Mouse (Mus musculus): ENCODE results near the gene Mok. TPM values are rescaled to one million over a fixed set of nuclear protein-coding genes. Genes with fewer than 3 reads are reported as not detected.
"Not testable (repeated sequence)": the region's sequence is repeated elsewhere in the genome, so short reads cannot be mapped to it uniquely, and the experiment has no call there.

Gene Mok
- polyA plus RNA-seq, 1 experiment from 2014 or later = 11.4 TPM

GRCm38 (mm10) chr12:110861256-110861655, 20.5 kb upstream of the Mok start:
- H3K4me3 ChIP-seq (replicated peaks) = no peak overlapping the region
- H3K9ac ChIP-seq = no peak overlapping the region
- 61% methylated on average over 7 of the region's 7 CpGs for WGBS
- no peak overlapping the region for H3K27ac ChIP-seq
- no peak overlapping the region for H3K4me2 ChIP-seq
- no peaks in the 10 kb centered on the region for H3K27me3 ChIP-seq
- no peak for ATAC-seq (ENCODE audit: low FRiP score)
- H3K4me1 ChIP-seq = peaks cover 16% of the 10 kb centered on the region
- peaks cover 17% of the 10 kb centered on the region; the same call in 1 of the 2 replicates for H3K36me3 ChIP-seq (replicated peaks)
- no peaks in the 10 kb centered on the region for H3K9me3 ChIP-seq

GRCm38 (mm10) chr12:110860293-110860692, 19.6 kb upstream of the Mok start:
- H3K27me3 ChIP-seq = no peaks in the 10 kb centered on the region
- H3K36me3 ChIP-seq (replicated peaks) = peaks cover 20% of the 10 kb centered on the region
- no peak overlapping the region for H3K4me3 ChIP-seq (replicated peaks)
- no peaks in the 10 kb centered on the region for H3K9me3 ChIP-seq
- no peak for ATAC-seq (ENCODE audit: low FRiP score)
- H3K27ac ChIP-seq = no peak overlapping the region
- no peak overlapping the region for H3K4me2 ChIP-seq
- H3K9ac ChIP-seq = no peak overlapping the region
- peaks cover 14% of the 10 kb centered on the region for H3K4me1 ChIP-seq

- H3K4me1 ChIP-seq = peaks cover 11% of the 10 kb centered on the region
- WGBS = 97% methylated on average over 15 of the region's 15 CpGs
- peaks cover 21% of the 10 kb centered on the region for H3K36me3 ChIP-seq (replicated peaks)
- not testable (repeated sequence) for H3K27me3 ChIP-seq; H3K4me2 ChIP-seq; H3K4me3 ChIP-seq (replicated peaks); H3K9me3 ChIP-seq; ATAC-seq (ENCODE audit: low FRiP score); H3K27ac ChIP-seq; H3K9ac ChIP-seq
Measured at GRCm38 (mm10) chr12:110858681-110859080, 17.9 kb upstream of the Mok start.

DNA sequence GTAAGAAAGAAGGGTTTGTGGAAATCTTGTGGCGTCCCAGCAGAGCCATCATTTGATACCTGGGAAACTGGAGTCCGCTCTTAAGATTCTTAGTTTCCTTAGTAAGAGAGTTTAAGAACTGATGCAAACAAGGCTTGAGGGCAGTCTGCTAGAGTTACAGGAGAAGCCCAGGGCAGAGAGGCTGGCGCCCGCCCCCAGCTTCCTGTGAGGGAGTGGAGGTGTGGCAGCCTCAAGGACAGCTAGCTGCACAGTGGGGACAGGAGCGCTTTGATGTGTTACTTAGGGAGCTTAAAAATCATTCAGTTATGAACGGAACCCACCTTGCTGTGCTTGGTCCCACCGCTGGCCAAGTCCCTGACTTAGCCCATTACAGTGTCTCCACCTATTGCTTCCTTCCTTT, 16.5 kb upstream of the Mok start:
- Histone ChIP-seq H3K4me2 (no peak overlapping the region), H3K27me3 (no peaks in the 10 kb centered on the region), H3K9me3 (no peaks in the 10 kb centered on the region), H3K4me3 (replicated peaks) (no peak overlapping the region), H3K9ac (no peak overlapping the region), H3K36me3 (replicated peaks) (peaks cover 16% of the 10 kb centered on the region), H3K27ac (no peak overlapping the region), H3K4me1 (peaks cover 11% of the 10 kb centered on the region)
- no peak for ATAC-seq (ENCODE audit: low FRiP score)
- WGBS = 87% methylated on average over 7 of the region's 7 CpGs

DNA sequence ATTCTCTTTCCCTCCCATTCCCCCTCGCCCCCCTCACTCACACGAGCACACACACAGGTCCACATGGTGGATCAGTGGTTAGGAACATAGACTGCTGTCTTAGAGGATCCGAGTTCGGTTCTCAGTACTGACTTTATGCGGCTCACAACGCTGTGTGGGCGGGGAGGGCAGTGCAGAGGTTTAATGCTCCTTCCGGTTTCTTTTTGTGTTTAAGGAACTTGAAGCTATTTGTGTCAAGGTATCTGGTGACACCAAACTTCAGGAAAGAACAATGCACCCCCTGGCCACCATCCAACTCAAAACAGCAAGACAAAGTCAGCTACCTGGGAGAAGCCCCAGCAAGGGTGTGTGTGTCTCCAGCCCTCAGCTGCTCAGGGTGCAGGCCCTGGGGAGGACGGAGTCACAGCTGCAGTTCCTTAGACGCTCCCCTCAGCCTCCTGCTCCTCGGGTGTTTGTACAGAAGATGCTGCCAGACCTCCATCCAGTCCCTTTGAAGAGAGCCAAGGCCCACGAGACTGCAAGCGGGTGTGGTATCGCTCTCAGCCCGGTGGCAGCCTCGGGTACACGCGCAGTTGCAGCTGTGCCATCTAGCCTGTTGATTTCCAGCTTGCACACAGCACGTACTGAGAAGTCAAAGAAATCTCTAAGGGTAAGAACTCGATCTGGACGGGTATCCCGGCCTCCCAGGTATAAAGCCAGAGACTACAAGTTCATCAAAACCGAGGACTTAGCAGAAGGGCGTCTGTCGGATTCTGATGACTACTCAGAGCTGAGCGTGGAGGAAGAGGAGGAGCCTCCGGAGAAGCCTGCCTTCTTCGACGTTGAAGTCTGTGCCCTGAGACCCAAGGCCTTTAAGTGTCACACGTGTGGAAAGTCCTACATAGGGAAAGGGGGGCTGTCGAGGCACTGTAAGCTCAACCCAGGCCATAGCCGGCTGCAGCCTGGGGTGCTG, 14.3 kb upstream of the Mok start:
- Histone ChIP-seq H3K4me2 (no peak overlapping the region), H3K36me3 (replicated peaks) (peaks cover 16% of the 10 kb centered on the region), H3K27me3 (no peaks in the 10 kb centered on the region), H3K9me3 (no peaks in the 10 kb centered on the region), H3K4me1 (peaks cover 14% of the 10 kb centered on the region), H3K4me3 (replicated peaks) (no peak overlapping the region), H3K27ac (no peak overlapping the region), H3K9ac (no peak overlapping the region)
- no peak for ATAC-seq (ENCODE audit: low FRiP score)
- WGBS = 88% methylated on average over 32 of the region's 32 CpGs

GRCm38 (mm10) chr12:110851923-110852322, 11.2 kb upstream of the Mok start:
- no peak for ATAC-seq (ENCODE audit: low FRiP score)
- Histone ChIP-seq H3K27ac (no peak overlapping the region), H3K4me3 (replicated peaks) (no peak overlapping the region), H3K36me3 (replicated peaks) (peaks cover 13% of the 10 kb centered on the region), H3K4me2 (no peak overlapping the region), H3K9ac (no peak overlapping the region), H3K27me3 (peaks cover 13% of the 10 kb centered on the region), H3K9me3 (no peaks in the 10 kb centered on the region), H3K4me1 (peaks cover 17% of the 10 kb centered on the region)
- 87% methylated on average over 1 of the region's 1 CpGs for WGBS

DNA sequence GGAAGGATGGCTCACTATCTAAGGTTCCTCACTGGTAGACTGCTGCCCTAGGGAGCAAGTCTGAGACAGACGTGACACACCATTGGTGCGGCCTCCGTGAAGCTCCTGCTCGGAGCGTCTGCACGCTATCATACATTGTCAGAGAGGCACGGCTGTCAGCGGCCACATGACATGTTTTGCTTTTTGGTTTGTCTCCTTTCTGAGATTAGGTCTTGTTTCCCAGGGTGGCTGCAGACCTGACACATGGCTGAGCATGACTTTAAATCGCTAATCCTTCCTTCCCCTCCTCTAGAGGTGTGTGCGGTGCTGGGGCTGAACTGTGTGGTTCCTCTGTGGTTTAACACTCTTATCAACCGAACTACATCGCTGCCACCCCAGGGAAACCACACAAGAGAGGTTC, 10.7 kb upstream of the Mok start:
- no peak overlapping the region for H3K4me3 ChIP-seq (replicated peaks)
- peaks cover 13% of the 10 kb centered on the region for H3K36me3 ChIP-seq (replicated peaks)
- H3K27me3 ChIP-seq = peaks cover 18% of the 10 kb centered on the region
- H3K9me3 ChIP-seq = no peaks in the 10 kb centered on the region
- peaks cover 18% of the 10 kb centered on the region for H3K4me1 ChIP-seq
- peak overlapping the region; percentile 70 for H3K4me2 ChIP-seq
- no peak overlapping the region for H3K27ac ChIP-seq
- ATAC-seq (ENCODE audit: low FRiP score) = no peak
- WGBS = 81% methylated on average over 12 of the region's 12 CpGs
- no peak overlapping the region for H3K9ac ChIP-seq

DNA sequence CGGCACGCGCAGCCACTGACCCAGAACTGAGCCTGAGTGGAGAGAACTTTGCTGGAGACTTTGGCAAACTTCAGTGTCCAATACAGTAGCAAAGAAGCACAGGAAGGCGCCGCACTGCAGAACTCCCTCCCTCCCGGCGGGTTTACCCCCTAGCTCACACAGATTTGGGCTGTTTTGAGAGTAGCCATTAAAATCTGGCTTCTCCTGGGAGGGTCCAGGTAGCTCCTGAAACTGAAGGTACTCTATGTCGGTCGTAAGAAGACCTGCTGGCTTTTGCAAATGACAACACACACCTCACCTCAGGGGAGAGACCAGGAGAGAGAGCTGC, 10.2 kb upstream of the Mok start:
- peaks cover 23% of the 10 kb centered on the region for H3K27me3 ChIP-seq
- peaks cover 23% of the 10 kb centered on the region for H3K4me1 ChIP-seq
- H3K9me3 ChIP-seq = no peaks in the 10 kb centered on the region
- peaks cover 10% of the 10 kb centered on the region for H3K36me3 ChIP-seq (replicated peaks)
- WGBS = 17% methylated on average over 9 of the region's 9 CpGs
- H3K4me3 ChIP-seq (replicated peaks) = peak overlapping the region; percentile 96
- no peak for ATAC-seq (ENCODE audit: low FRiP score)
- peak overlapping the region; percentile 70 for H3K4me2 ChIP-seq
- H3K27ac ChIP-seq = no peak overlapping the region
- peak overlapping the region; percentile 90 for H3K9ac ChIP-seq

- Histone ChIP-seq H3K4me3 (replicated peaks) (peak within 1 kb of the TSS; percentile 96), H3K9ac (peak within 1 kb of the TSS; percentile 90), H3K27ac (peak within 1 kb of the TSS; percentile 67; the same call in 1 of the 2 replicates), H3K36me3 (replicated peaks) (peaks cover 3% of the 10 kb centered on the region; the same call in 1 of the 2 replicates), H3K4me2 (peak within 1 kb of the TSS; percentile 70), H3K9me3 (no peaks in the 10 kb centered on the region), H3K4me1 (peaks cover 29% of the 10 kb centered on the region), H3K27me3 (peaks cover 29% of the 10 kb centered on the region)
- under 1% methylated on average over 75 of the region's 89 CpGs for WGBS
- peak; percentile 81 for ATAC-seq (ENCODE audit: low FRiP score)
Measured at GRCm38 (mm10) chr12:110850010-110850928, 9.5 kb upstream of the Mok start, which contains the start of gene Zfp839. TSS of gene Zfp839 (plus strand) at chr12:110850253.

DNA sequence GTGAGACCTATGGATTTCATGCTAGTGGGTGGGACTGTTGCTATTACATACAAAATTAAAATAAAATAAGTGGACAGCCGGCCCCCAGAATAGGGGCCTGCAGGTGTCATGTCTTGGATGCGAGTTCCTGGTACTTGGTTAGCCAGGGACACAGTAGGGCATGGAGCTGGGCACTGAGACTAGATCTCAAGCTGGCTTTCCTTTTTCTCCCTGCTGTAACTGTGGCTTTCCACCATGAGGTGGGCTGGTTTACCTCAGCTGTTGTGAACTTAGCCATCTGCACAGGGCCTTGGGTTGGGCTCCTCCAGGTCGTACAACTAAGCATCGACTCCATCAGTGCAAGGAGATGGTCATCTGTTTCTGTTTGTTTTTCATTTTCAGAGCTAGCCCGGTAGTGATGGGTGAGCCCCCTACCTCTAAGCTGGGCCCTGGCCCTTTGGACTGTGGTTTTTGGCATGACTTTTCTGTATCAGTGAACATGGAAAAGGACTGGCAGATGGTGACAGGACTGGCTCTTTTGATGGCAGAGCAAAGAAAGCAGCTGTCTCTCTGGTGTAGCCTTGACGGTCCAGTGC, 5.5 kb upstream of the Mok start:
- Histone ChIP-seq H3K4me1 (peaks cover 40% of the 10 kb centered on the region), H3K9ac (0 out of 2 replicates have a peak overlapping the region, but pooled peaks have one; percentile 47), H3K36me3 (replicated peaks) (no peaks in the 10 kb centered on the region), H3K27ac (0 out of 2 replicates have a peak overlapping the region, but pooled peaks have one; percentile 21), H3K9me3 (no peaks in the 10 kb centered on the region), H3K4me3 (replicated peaks) (peak overlapping the region; percentile 45), H3K27me3 (peaks cover 51% of the 10 kb centered on the region), H3K4me2 (peak overlapping the region; percentile 61)
- 70% methylated on average over 6 of the region's 6 CpGs for WGBS
- no peak for ATAC-seq (ENCODE audit: low FRiP score)

GRCm38 (mm10) chr12:110845131-110845880, 4.6 kb upstream of the Mok start:
- Histone ChIP-seq H3K4me3 (replicated peaks) (peak overlapping the region; percentile 45), H3K36me3 (replicated peaks) (no peaks in the 10 kb centered on the region), H3K4me1 (peaks cover 30% of the 10 kb centered on the region), H3K9me3 (no peaks in the 10 kb centered on the region), H3K27ac (peak overlapping the region; percentile 19; the same call in 1 of the 2 replicates), H3K9ac (peak overlapping the region; percentile 47), H3K27me3 (peaks cover 51% of the 10 kb centered on the region), H3K4me2 (peak overlapping the region; percentile 61)
- under 1% methylated on average over 36 of the region's 36 CpGs for WGBS
- peak; percentile 81 for ATAC-seq (ENCODE audit: low FRiP score)
